Mouse (Mus musculus) limb, embryonic 11.5 days (tissue): ENCODE data around the gene Rab10. TPM values are rescaled to one million over a fixed set of nuclear protein-coding genes. Genes with fewer than 3 reads are reported as not detected.

Source experiments
- ATAC-seq: fragments of 200-750 bp; cut with Nextera tagmentation; 2 replicates; pipeline ENCODE4 v1.8.0; 2017; ENCODE audit warnings: low read depth; ENCODE audit not compliant: insufficient number of reproducible peaks, low FRiP score, low TSS enrichment
- DNase-seq: peaks from one replicate; pipeline ENCODE4 v3.0.0-alpha.2; 2015; ENCODE audit warnings: low spot score
- H3K27ac ChIP-seq: fragments of 300-500 bp; sonication (generic); replicated peaks from 2 replicates; pipeline ENCODE4 v1.5.1; 2014; ENCODE audit warnings: low read depth, mild to moderate bottlenecking, low read length
- H3K27me3 ChIP-seq: fragments of 300-500 bp; sonication (generic); 2 replicates; pipeline ENCODE4 v1.6.1; 2014; ENCODE audit warnings: mild to moderate bottlenecking, low read length, mixed read lengths; ENCODE audit not compliant: control insufficient read depth, insufficient read depth
- H3K36me3 ChIP-seq: fragments of 300-500 bp; sonication (generic); 2 replicates; pipeline ENCODE4 v1.6.1; 2014; ENCODE audit warnings: mild to moderate bottlenecking, low read length, moderate library complexity, mixed read lengths; ENCODE audit not compliant: control insufficient read depth, insufficient read depth
- H3K4me1 ChIP-seq: fragments of 300-500 bp; sonication (generic); 2 replicates; pipeline ENCODE4 v1.6.1; 2014; ENCODE audit warnings: low read length, mixed read lengths; ENCODE audit not compliant: control insufficient read depth, insufficient read depth
- H3K4me2 ChIP-seq: fragments of 300-500 bp; sonication (generic); 2 replicates; pipeline ENCODE4 v1.6.1; 2014; ENCODE audit warnings: low read depth, mild to moderate bottlenecking, moderate library complexity; ENCODE audit not compliant: severe bottlenecking
- H3K4me3 ChIP-seq: fragments of 300-500 bp; sonication (generic); 2 replicates; pipeline ENCODE4 v1.5.1; 2014; ENCODE audit warnings: low read depth, low read length
- H3K9ac ChIP-seq: fragments of 300-500 bp; sonication (generic); 2 replicates; pipeline ENCODE4 v1.6.1; 2014; ENCODE audit warnings: mild to moderate bottlenecking, low read length
- H3K9me3 ChIP-seq: fragments of 300-500 bp; sonication (generic); 2 replicates; pipeline ENCODE4 v1.6.1; 2016; ENCODE audit warnings: low read length; ENCODE audit not compliant: control insufficient read depth
- WGBS: fragments of 180-500 bp; shearing (Covaris S2); extraction: QIAGEN DNeasy Blood & Tissue Kit; methylation state at CpG from one replicate; pipeline ENCODE4 v1.1.7; 2014; 5-methylcytosine and 5-hydroxymethylcytosine counted together
- polyA plus RNA-seq: library from polyadenylated mRNA; unstranded; fragments of >200 nt; fragmentation: Nextera tagmentation; extraction: Ambion mirVana; gene quantifications from 2 replicates; pipeline ENCODE4 v1.2.1, GENCODE M21; 2014

Gene Rab10
- polyA plus RNA-seq, 1 experiment from 2014 or later = 83.3 TPM

DNA sequence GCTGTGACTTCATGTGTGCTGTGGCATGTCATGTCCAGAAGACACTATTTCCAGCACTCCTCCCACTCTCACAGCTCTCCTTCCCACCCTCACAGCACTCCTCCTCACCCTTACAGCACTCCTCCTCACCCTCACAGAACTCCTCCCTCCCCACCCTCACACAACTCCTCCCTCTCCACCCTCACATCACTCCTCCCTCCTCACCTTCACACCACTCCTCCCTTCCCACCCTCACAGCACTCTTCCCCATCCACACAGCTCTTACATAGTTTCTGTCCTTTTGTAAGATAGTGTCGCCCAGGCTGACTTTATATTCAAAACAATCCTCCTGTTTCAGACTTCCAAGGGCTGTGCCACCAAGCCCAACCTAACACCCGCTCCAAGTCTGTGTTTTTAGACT is 86.4 kb downstream of the Rab10 start:
- Histone ChIP-seq H3K36me3 (no peaks in the 10 kb centered on the region), H3K4me1 (no peaks in the 10 kb centered on the region), H3K9ac (no peak overlapping the region), H3K4me2 (no peak overlapping the region), H3K4me3 (no peak overlapping the region), H3K27me3 (no peaks in the 10 kb centered on the region), H3K27ac (no peak overlapping the region), H3K9me3 (no peaks in the 10 kb centered on the region)
- 68% methylated on average over 2 of the region's 2 CpGs for WGBS
- DNase-seq (no peak), ATAC-seq (no peak)

DNA sequence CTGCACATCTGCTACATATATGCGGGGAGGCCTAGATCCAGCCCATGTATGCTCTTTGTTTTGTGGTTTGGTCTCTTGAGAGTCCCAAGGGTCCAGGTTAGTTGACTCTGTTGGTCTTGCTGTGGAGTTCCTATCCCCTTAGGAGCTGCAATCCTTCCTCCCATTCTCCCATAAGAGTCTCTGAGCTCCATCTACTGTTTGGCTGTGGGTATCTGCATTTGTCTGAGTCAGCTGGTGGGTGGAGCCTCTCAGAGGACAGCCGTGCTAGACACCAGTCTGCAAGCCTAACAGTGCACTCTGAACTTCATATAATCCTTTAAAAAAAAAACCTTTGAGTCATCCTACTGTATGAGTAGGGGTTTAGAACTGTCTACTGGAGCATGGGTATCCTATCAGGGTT is 99.6 kb downstream of the Rab10 start:
- no peaks in the 10 kb centered on the region for H3K36me3 ChIP-seq
- H3K4me3 ChIP-seq = no peak overlapping the region
- H3K4me1 ChIP-seq = no peaks in the 10 kb centered on the region
- no peak overlapping the region for H3K27ac ChIP-seq
- WGBS = 53% methylated on average over 2 of the region's 2 CpGs
- no peak overlapping the region for H3K4me2 ChIP-seq
- no peaks in the 10 kb centered on the region for H3K9me3 ChIP-seq
- DNase-seq (no peak), ATAC-seq (no peak)
- H3K9ac ChIP-seq = no peak overlapping the region
- no peaks in the 10 kb centered on the region for H3K27me3 ChIP-seq

DNA sequence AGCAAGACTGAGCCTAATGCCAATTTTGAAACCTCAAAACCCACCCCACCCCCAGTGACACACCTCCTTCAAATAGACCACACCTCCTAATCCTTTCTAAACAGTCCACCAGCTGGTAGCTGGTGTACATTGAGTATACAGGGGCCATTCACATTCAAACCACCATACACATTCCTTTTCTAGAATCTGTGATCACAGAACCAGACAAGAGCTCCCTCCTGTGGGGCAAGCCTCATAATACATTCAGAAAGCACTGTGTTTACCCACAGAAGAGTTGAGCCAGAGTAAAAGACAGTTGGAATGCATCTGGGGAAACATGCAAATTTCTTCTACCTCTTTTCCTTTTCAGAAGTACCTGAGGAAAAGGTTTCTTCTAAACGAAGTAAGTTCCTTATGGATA is 100.6 kb downstream of the Rab10 start:
- no peak overlapping the region for H3K27ac ChIP-seq
- H3K27me3 ChIP-seq = no peaks in the 10 kb centered on the region
- no peak for DNase-seq
- no peak for ATAC-seq
- no peak overlapping the region for H3K4me2 ChIP-seq
- H3K4me3 ChIP-seq = no peak overlapping the region
- WGBS = 63% methylated on average over 1 of the region's 1 CpGs
- no peaks in the 10 kb centered on the region for H3K36me3 ChIP-seq
- no peak overlapping the region for H3K9ac ChIP-seq
- no peaks in the 10 kb centered on the region for H3K9me3 ChIP-seq
- no peaks in the 10 kb centered on the region for H3K4me1 ChIP-seq

Other genes starting within 250 kb of the Rab10 start
- gene Kif3c, start 55.2 kb upstream of the Rab10 start, polyA plus RNA-seq = 16.5 and 17.9 TPM in 2 replicates
- gene Asxl2, start 116.9 kb upstream of the Rab10 start, polyA plus RNA-seq = 18.0 and 19.0 TPM in 2 replicates